ENCODE assay signal across 9 mouse cellular contexts in the genomic region with DNA sequence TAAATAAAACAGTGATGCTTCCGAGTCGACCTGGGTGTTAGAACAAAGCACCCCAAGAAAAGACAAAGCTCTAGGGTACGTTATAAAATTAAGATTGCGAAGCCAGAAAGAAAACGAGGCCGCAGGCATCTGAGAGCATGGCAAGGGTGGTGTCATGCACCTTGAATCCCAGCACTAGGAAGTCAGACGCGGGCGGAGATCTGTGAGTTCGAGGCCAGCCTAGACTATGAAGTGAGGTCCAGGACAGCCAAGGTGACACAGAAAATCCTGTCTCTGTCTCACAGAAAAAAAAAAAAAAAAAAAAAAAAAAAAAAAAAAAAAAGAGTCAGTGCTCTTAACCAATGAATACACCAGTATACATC. TPM values are rescaled to one million over a fixed set of nuclear protein-coding genes. Genes with fewer than 3 reads are reported as not detected.
DNase-seq lines count a peak whose midpoint lies in the region; ATAC-seq lines count a peak whose summit lies in the region.
"Had no signal": no experiment of that assay in that cellular context is flagged by ENCODE, and none has a peak within 500 bp of the region (broad histone marks: within the 10 kb centered on the region; RNA-seq: fewer than 3 reads in every experiment).

No protein-coding gene starts in this region.

- peak overlapping the region; percentile 60 for H3K4me2 ChIP-seq in heart, embryonic 11.5 days
- peak overlapping the region; percentile 62 for H3K4me2 ChIP-seq in liver, embryonic 16.5 days (ENCODE audit: low read depth, low read length)

- intact Hi-C loops in heart, postnatal 25 days (cut with DNase I) = loop anchor here (1.0 kb wide), 2 partner anchors 20 to 32 kb away; partner anchors contain the start of gene Hdgf

- H3K4me1 ChIP-seq in heart, embryonic 11.5 days (ENCODE audit: control insufficient read depth, insufficient read depth, low read length) = peaks cover 17% of the 10 kb centered on the region
- peaks cover 20% of the 10 kb centered on the region for H3K4me1 ChIP-seq in hindbrain, embryonic 10.5 days (replicated peaks)
- peaks cover 25% of the 10 kb centered on the region for H3K4me1 ChIP-seq in liver, embryonic 16.5 days (ENCODE audit: control insufficient read depth, low read depth, low read length)

- no peak overlapping the region for H3K27ac ChIP-seq in heart, embryonic 11.5 days (ENCODE audit: low read depth, low read length)
- peak overlapping the region; percentile 95 for H3K27ac ChIP-seq in hindbrain, embryonic 10.5 days
- peak overlapping the region; percentile 91 for H3K27ac ChIP-seq in liver, embryonic 16.5 days (ENCODE audit: low read length)

- no peak for DNase-seq in heart, postnatal 25 days (ENCODE audit: low spot score)
- DNase-seq in urinary bladder, postnatal 14 days (ENCODE audit: low spot score) = peak; percentile 33
- DNase-seq in urinary bladder, postnatal 4 days (ENCODE audit: low spot score in 2 of 2) = no peak
- DNase-seq in hindbrain, embryonic 10.5 days (ENCODE audit: low spot score) = no peak
- peak; percentile 52 to 79 for DNase-seq in spleen, postnatal 4 days (ENCODE audit: low spot score in 2 of 2)
- no peak for DNase-seq in cerebellum, adult 8-10 months

- H3K9me3 ChIP-seq in heart, embryonic 11.5 days (replicated peaks; ENCODE audit: control insufficient read depth, low read length) = 0 out of 2 replicates have a peak, but pooled peaks cover 2% of the 10 kb centered on the region
- 0 out of 2 replicates have a peak, but pooled peaks cover 6% of the 10 kb centered on the region for H3K9me3 ChIP-seq in hindbrain, embryonic 10.5 days
- H3K9me3 ChIP-seq in liver, embryonic 16.5 days (replicated peaks; ENCODE audit: control insufficient read depth, low read length) = no peaks in the 10 kb centered on the region

- H3K4me3 ChIP-seq in heart, embryonic 11.5 days (ENCODE audit: low read depth, low read length) = peak overlapping the region; percentile 90
- H3K4me3 ChIP-seq in hindbrain, embryonic 10.5 days = peak overlapping the region; percentile 95
- peak overlapping the region; percentile 99 for H3K4me3 ChIP-seq in liver, embryonic 16.5 days (ENCODE audit: low read depth, low read length)

- WGBS in heart, embryonic 11.5 days (ENCODE audit: insufficient replicate concordance) = 12% methylated on average over 10 of the region's 10 CpGs
- 15% methylated on average over 10 of the region's 10 CpGs for WGBS in hindbrain, embryonic 10.5 days
- WGBS in liver, embryonic 16.5 days (ENCODE audit: insufficient replicate concordance) = 4% methylated on average over 10 of the region's 10 CpGs

- no peaks in the 10 kb centered on the region for H3K27me3 ChIP-seq in heart, embryonic 11.5 days (ENCODE audit: control insufficient read depth, insufficient read depth, low read length)
- H3K27me3 ChIP-seq in hindbrain, embryonic 10.5 days (ENCODE audit: insufficient read depth, poor library complexity, severe bottlenecking) = no peaks in the 10 kb centered on the region
- H3K27me3 ChIP-seq in liver, embryonic 16.5 days (ENCODE audit: control insufficient read depth, insufficient read depth, low read depth, low read length) = no peaks in the 10 kb centered on the region

- H3K36me3 ChIP-seq in heart, embryonic 11.5 days (ENCODE audit: control insufficient read depth, insufficient read depth, low read length) = no peaks in the 10 kb centered on the region
- H3K36me3 ChIP-seq in hindbrain, embryonic 10.5 days = peaks cover 17% of the 10 kb centered on the region
- no peaks in the 10 kb centered on the region; the same call in 1 of the 2 replicates for H3K36me3 ChIP-seq in liver, embryonic 16.5 days (ENCODE audit: control insufficient read depth, insufficient read depth)

- ATAC-seq in heart, embryonic 11.5 days (replicated peaks; ENCODE audit: insufficient number of reproducible peaks, low FRiP score, low TSS enrichment) = no peak
- ATAC-seq in liver, embryonic 16.5 days (ENCODE audit: low read depth) = peak; percentile 1; the same call in 1 of the 2 replicates

- H3K9ac ChIP-seq in heart, embryonic 11.5 days (ENCODE audit: low read depth, low read length) = 0 out of 2 replicates have a peak overlapping the region, but pooled peaks have one; percentile 50
- peak overlapping the region; percentile 63 for H3K9ac ChIP-seq in liver, embryonic 16.5 days (ENCODE audit: low read depth, low read length)

RNA-seq across cellular contexts. Expression of gene Prcc, which starts 0.6 kb away (rescaled TPM):
- 14.1 and 14.5 TPM in 2 replicates for polyA plus RNA-seq in heart, embryonic 11.5 days (2014; fragmentation: Nextera tagmentation; extraction: Ambion mirVana)
- 10 to 100 TPM; 48.3 to 50.7 TPM for total RNA-seq in heart, postnatal 25 days (2021)
- 18.7 and 19.1 TPM in 2 replicates for polyA plus RNA-seq in hindbrain, embryonic 10.5 days (2016; fragmentation: Nextera tagmentation; extraction: Ambion mirVana)
- polyA plus RNA-seq in liver, embryonic 16.5 days (2015; fragmentation: Nextera tagmentation; extraction: Ambion mirVana) = 4.1 and 4.7 TPM in 2 replicates

RNA-seq across cellular contexts. Expression of gene Hdgf, which starts 20.1 kb away (rescaled TPM):
- 172 and 179 TPM in 2 replicates for polyA plus RNA-seq in heart, embryonic 11.5 days (2014; fragmentation: Nextera tagmentation; extraction: Ambion mirVana)
- total RNA-seq in heart, postnatal 25 days (2021) = 100 to 1,000 TPM; 108 to 112 TPM
- polyA plus RNA-seq in hindbrain, embryonic 10.5 days (2016; fragmentation: Nextera tagmentation; extraction: Ambion mirVana) = 229 TPM in 2 replicates
- 53.6 and 57.1 TPM in 2 replicates for polyA plus RNA-seq in liver, embryonic 16.5 days (2015; fragmentation: Nextera tagmentation; extraction: Ambion mirVana)

RNA-seq across cellular contexts. Expression of gene Mrpl24, which starts 33.3 kb away (rescaled TPM):
- polyA plus RNA-seq in heart, embryonic 11.5 days (2014; fragmentation: Nextera tagmentation; extraction: Ambion mirVana) = 67.3 and 68.2 TPM in 2 replicates
- 10 to 100 TPM; 68.3 to 70.1 TPM for total RNA-seq in heart, postnatal 25 days (2021)
- 74.7 and 76.1 TPM in 2 replicates for polyA plus RNA-seq in hindbrain, embryonic 10.5 days (2016; fragmentation: Nextera tagmentation; extraction: Ambion mirVana)
- polyA plus RNA-seq in liver, embryonic 16.5 days (2015; fragmentation: Nextera tagmentation; extraction: Ambion mirVana) = 35.1 and 35.8 TPM in 2 replicates

RNA-seq across cellular contexts. Expression of gene Sh2d2a, which starts 39.4 kb away (rescaled TPM):
- polyA plus RNA-seq in heart, embryonic 11.5 days (2014; fragmentation: Nextera tagmentation; extraction: Ambion mirVana) = 0.17 TPM in 1 of 2 replicates, not detected in the other
- under 1 TPM in 1 of 2 experiments, not detected in 1; 0.08 TPM for total RNA-seq in heart, postnatal 25 days (2021)
- polyA plus RNA-seq in hindbrain, embryonic 10.5 days (2016; fragmentation: Nextera tagmentation; extraction: Ambion mirVana) = 0.06 and 0.21 TPM in 2 replicates
- polyA plus RNA-seq in liver, embryonic 16.5 days (2015; fragmentation: Nextera tagmentation; extraction: Ambion mirVana) = 0.29 and 0.37 TPM in 2 replicates
- total RNA-seq: left cerebral cortex, postnatal 10 days had no signal

RNA-seq across cellular contexts. Expression of gene Isg20l2, which starts 44.1 kb away (rescaled TPM):
- 25.0 and 30.2 TPM in 2 replicates for polyA plus RNA-seq in heart, embryonic 11.5 days (2014; fragmentation: Nextera tagmentation; extraction: Ambion mirVana)
- total RNA-seq in heart, postnatal 25 days (2021) = 10 to 100 TPM; 12.1 to 12.4 TPM
- 73.3 and 75.7 TPM in 2 replicates for polyA plus RNA-seq in hindbrain, embryonic 10.5 days (2016; fragmentation: Nextera tagmentation; extraction: Ambion mirVana)
- polyA plus RNA-seq in liver, embryonic 16.5 days (2015; fragmentation: Nextera tagmentation; extraction: Ambion mirVana) = 17.2 and 17.5 TPM in 2 replicates

Comparison
In these comparisons a context has a peak if more than half of its experiments do, and no peak if none do; other contexts are left out.
1. DNase-seq: peak in urinary bladder, postnatal 14 days (single experiment) and spleen, postnatal 4 days (2 of 2); none in heart, postnatal 25 days (single experiment), urinary bladder, postnatal 4 days (0 of 2), hindbrain, embryonic 10.5 days (single experiment) and cerebellum, adult 8-10 months (single experiment).
2. Peak in every context shown above with its lines, with median percentiles within 50 percentile points of each other: H3K4me3 ChIP-seq.